Mouse (Mus musculus): ENCODE measurements around the gene Pgam1.

DNA sequence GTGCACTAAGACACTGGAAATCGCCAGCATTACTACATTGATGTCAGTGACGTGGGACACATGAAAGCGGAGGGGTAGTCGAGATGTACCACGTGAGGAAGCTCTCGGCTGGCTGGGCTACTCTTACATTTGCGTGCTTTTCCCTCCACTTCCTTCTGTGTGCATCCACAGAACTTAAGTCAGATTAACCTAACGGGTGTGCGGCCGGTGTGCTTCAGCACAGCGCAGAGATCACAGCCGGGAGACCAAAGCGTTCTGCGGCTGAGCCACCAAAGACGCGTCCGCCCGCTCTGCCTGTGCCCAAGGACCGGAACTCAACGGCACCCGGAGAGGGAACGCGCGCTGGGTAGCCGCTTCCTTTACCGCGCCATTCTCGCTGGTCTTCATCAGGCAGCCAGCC is 21.0 kb downstream of the Pgam1 start:
- TF ChIP-seq EP300 (IDR thresholded peaks at IDR 0.05) (no peak), CTCF (IDR thresholded peaks at IDR 0.05) (no peak)
